Mouse (Mus musculus) neutrophil, adult 5-6 weeks (primary cell): ENCODE results near the gene Mmachc. TPM values are rescaled to one million over a fixed set of nuclear protein-coding genes. Genes with fewer than 3 reads are reported as not detected.
"Not testable (repeated sequence)": the region's sequence is repeated elsewhere in the genome, so short reads cannot be mapped to it uniquely, and the experiment has no call there.

Source experiments
- ATAC-seq: fragments of 151-379, 151-347 bp; 2 replicates; pipeline ENCODE4 v1.8.0; 2017; ENCODE audit warnings: mild to moderate bottlenecking, moderate TSS enrichment; ENCODE audit not compliant: insufficient number of reproducible peaks, poor library complexity, low FRiP score, severe bottlenecking; ENCODE audit errors: extremely low read depth
- total RNA-seq: library from RNA; stranded (forward); fragments of 200-1000 nt; gene quantifications from 2 replicates; pipeline ENCODE4 v1.2.3, GENCODE M21; 2017

Gene Mmachc
- total RNA-seq, 1 experiment from 2014 or later, result 2.8 TPM

- ATAC-seq, result no peak
Measured at GRCm38 (mm10) chr4:116698693-116699342, 9.4 kb downstream of the Mmachc start.

GRCm38 (mm10) chr4:116693785-116694184 is 14.4 kb downstream of the Mmachc start:
- no peak for ATAC-seq

- no peak for ATAC-seq
Measured at GRCm38 (mm10) chr4:116692146-116692545, 16.1 kb downstream of the Mmachc start.

- ATAC-seq, result no peak
Measured at GRCm38 (mm10) chr4:116689309-116689876, 18.8 kb downstream of the Mmachc start.

GRCm38 (mm10) chr4:116687041-116687440 is 21.2 kb downstream of the Mmachc start:
- ATAC-seq, result no peak

GRCm38 (mm10) chr4:116685402-116686061 is 22.7 kb downstream of the Mmachc start, which contains the start of gene Prdx1:
Gene Prdx1 (plus strand): TSS chr4:116685544.
- peak; percentile 89 for ATAC-seq

GRCm38 (mm10) chr4:116684665-116685064 is 23.5 kb downstream of the Mmachc start:
- no peak for ATAC-seq

- ATAC-seq, result no peak
Measured at GRCm38 (mm10) chr4:116683957-116684356, 24.2 kb downstream of the Mmachc start.

GRCm38 (mm10) chr4:116680521-116680920 is 27.7 kb downstream of the Mmachc start:
- ATAC-seq, result not testable (repeated sequence)

- ATAC-seq, result no peak
Measured at GRCm38 (mm10) chr4:116679141-116679540, 29.1 kb downstream of the Mmachc start.

- no peak for ATAC-seq
Measured at GRCm38 (mm10) chr4:116677808-116678207, 30.4 kb downstream of the Mmachc start.

- no peak for ATAC-seq
Measured at GRCm38 (mm10) chr4:116676027-116676426, 32.2 kb downstream of the Mmachc start.

- ATAC-seq, result not testable (repeated sequence)
Measured at GRCm38 (mm10) chr4:116674761-116675160, 33.4 kb downstream of the Mmachc start.

GRCm38 (mm10) chr4:116672785-116673184 is 35.4 kb downstream of the Mmachc start:
- no peak for ATAC-seq

- no peak for ATAC-seq
Measured at GRCm38 (mm10) chr4:116669291-116669690, 38.9 kb downstream of the Mmachc start.

- peak; percentile 36; the same call in 1 of the 2 replicates for ATAC-seq
Measured at GRCm38 (mm10) chr4:116668145-116668544, 40.1 kb downstream of the Mmachc start.

GRCm38 (mm10) chr4:116666625-116667024 is 41.6 kb downstream of the Mmachc start:
- ATAC-seq, result no peak

- no peak for ATAC-seq
Measured at GRCm38 (mm10) chr4:116661998-116662397, 46.2 kb downstream of the Mmachc start.

- no peak for ATAC-seq
Measured at GRCm38 (mm10) chr4:116660829-116661228, 47.4 kb downstream of the Mmachc start.

GRCm38 (mm10) chr4:116659916-116660315 is 48.3 kb downstream of the Mmachc start:
- not testable (repeated sequence) for ATAC-seq
